Mouse (Mus musculus) midbrain, embryonic 15.5 days (tissue): ENCODE data around the gene H2-T3. TPM values are rescaled to one million over a fixed set of nuclear protein-coding genes. Genes with fewer than 3 reads are reported as not detected.
"Not testable (repeated sequence)": the region's sequence is repeated elsewhere in the genome, so short reads cannot be mapped to it uniquely, and the experiment has no call there.

Experiments
- ATAC-seq: fragments of 200-750 bp; cut with Nextera tagmentation; replicated peaks from 2 replicates; pipeline ENCODE4 v1.8.0; 2017; ENCODE audit warnings: moderate TSS enrichment
- H3K27ac ChIP-seq: fragments of 300-500 bp; sonication (generic); 2 replicates; pipeline ENCODE4 v1.5.1; 2015; ENCODE audit warnings: mild to moderate bottlenecking, inconsistent platforms
- H3K27me3 ChIP-seq: fragments of 300-500 bp; sonication (generic); replicated peaks from 2 replicates; pipeline ENCODE4 v1.6.1; 2015; ENCODE audit warnings: inconsistent platforms
- H3K36me3 ChIP-seq: fragments of 300-500 bp; sonication (generic); replicated peaks from 2 replicates; pipeline ENCODE4 v1.6.1; 2015; ENCODE audit warnings: inconsistent platforms
- H3K4me1 ChIP-seq: fragments of 300-500 bp; sonication (generic); 2 replicates; pipeline ENCODE4 v1.6.1; 2015; ENCODE audit warnings: inconsistent platforms
- H3K4me2 ChIP-seq: fragments of 300-500 bp; sonication (generic); 2 replicates; pipeline ENCODE4 v1.6.1; 2015; ENCODE audit warnings: inconsistent platforms, mild to moderate bottlenecking, moderate library complexity
- H3K4me3 ChIP-seq: fragments of 300-500 bp; sonication (generic); 2 replicates; pipeline ENCODE4 v1.5.1; 2015; ENCODE audit warnings: mild to moderate bottlenecking, inconsistent platforms
- H3K9ac ChIP-seq: fragments of 300-500 bp; sonication (generic); 2 replicates; pipeline ENCODE4 v1.6.1; 2015; ENCODE audit warnings: mild to moderate bottlenecking, inconsistent platforms
- H3K9me3 ChIP-seq: fragments of 300-500 bp; sonication (generic); 2 replicates; pipeline ENCODE4 v1.6.1; 2016; ENCODE audit warnings: inconsistent platforms
- WGBS: fragments of 180-500 bp; shearing (Covaris S2); methylation state at CpG from one replicate; pipeline ENCODE4 v1.1.7; 2015; ENCODE audit warnings: mixed read lengths; 5-methylcytosine and 5-hydroxymethylcytosine counted together
- polyA plus RNA-seq: library from polyadenylated mRNA; unstranded; fragments of >200 nt; fragmentation: Nextera tagmentation; extraction: Ambion mirVana; gene quantifications from 2 replicates; pipeline ENCODE4 v1.2.1, GENCODE M21; 2015

H2-T3 gene
- polyA plus RNA-seq, 1 experiment from 2014 or later, result 0.14 TPM

DNA sequence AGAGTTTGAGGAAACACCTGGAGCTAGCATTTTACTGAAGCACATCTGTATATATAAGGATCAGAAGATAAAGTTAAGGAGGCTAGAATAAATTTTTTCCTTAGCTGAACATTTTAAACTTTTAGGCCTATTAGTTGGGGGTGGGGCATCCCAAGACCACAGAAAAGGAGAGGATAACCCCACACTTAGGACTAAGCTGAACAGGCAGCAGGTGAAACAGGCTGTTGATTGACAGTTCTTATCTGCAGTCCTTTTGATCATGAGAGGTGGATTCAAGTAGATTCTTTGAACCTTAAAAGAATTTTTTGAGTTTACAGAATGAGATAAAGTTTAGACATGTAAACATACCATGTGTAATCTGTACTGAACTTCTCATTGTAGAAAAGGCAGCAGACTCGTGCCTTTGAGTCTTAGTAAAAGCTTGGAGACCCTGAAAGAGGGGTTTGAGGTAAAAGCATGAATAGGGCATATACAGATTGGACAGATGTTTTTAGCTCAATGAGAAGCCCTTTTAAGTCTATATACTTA, 19.7 kb downstream of the H2-T3 start:
- no peak overlapping the region for H3K9ac ChIP-seq
- H3K27ac ChIP-seq, result no peak overlapping the region
- no peaks in the 10 kb centered on the region for H3K36me3 ChIP-seq
- H3K4me3 ChIP-seq, result no peak overlapping the region
- ATAC-seq, result no peak
- H3K4me1 ChIP-seq, result 0 out of 2 replicates have a peak, but pooled peaks cover 5% of the 10 kb centered on the region
- no peaks in the 10 kb centered on the region for H3K9me3 ChIP-seq
- H3K27me3 ChIP-seq, result peaks cover 46% of the 10 kb centered on the region
- WGBS, result 33% methylated on average over 1 of the region's 1 CpGs
- no peak overlapping the region for H3K4me2 ChIP-seq

DNA sequence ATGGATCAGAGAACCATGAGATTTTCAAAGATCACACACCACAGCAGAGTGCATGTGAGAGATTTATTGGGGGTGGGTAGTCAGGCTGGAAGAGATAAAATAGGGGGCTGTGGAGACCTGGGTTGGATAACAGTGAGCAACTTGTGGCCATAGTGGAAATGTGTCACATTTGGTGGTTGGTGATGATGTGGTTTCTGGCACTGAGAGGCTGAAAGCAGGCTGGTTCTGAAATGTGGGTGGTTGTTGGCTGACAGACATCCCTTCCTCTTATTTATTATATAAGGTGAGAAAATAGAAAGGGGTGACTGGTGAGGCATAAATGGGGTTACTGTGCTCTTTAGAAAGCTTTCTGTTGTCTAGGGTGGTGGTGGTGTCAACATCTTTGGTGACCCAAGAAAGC, 20.3 kb downstream of the H2-T3 start:
- 0 out of 2 replicates have a peak, but pooled peaks cover 5% of the 10 kb centered on the region for H3K4me1 ChIP-seq
- H3K36me3 ChIP-seq, result no peaks in the 10 kb centered on the region
- H3K27ac ChIP-seq, result no peak overlapping the region
- ATAC-seq, result no peak
- H3K4me2 ChIP-seq, result no peak overlapping the region
- peaks cover 52% of the 10 kb centered on the region for H3K27me3 ChIP-seq
- no peaks in the 10 kb centered on the region for H3K9me3 ChIP-seq
- no peak overlapping the region for H3K9ac ChIP-seq
- no peak overlapping the region for H3K4me3 ChIP-seq

- ATAC-seq, H3K4me2 ChIP-seq, H3K27ac ChIP-seq, H3K9ac ChIP-seq, H3K9me3 ChIP-seq, H3K4me3 ChIP-seq, H3K4me1 ChIP-seq, H3K36me3 ChIP-seq: not testable (repeated sequence)
- H3K27me3 ChIP-seq, result peaks cover 58% of the 10 kb centered on the region
- 39% methylated on average over 1 of the region's 1 CpGs for WGBS
Observed at GRCm38 (mm10) chr17:36169094-36169493, 21.0 kb downstream of the H2-T3 start.

- H3K4me2 ChIP-seq, result peak within 1 kb of the TSS; percentile 26
- H3K4me1 ChIP-seq, result 0 out of 2 replicates have a peak, but pooled peaks cover 5% of the 10 kb centered on the region
- no peaks in the 10 kb centered on the region for H3K9me3 ChIP-seq
- H3K4me3 ChIP-seq, result peak within 1 kb of the TSS; percentile 15
- no peaks in the 10 kb centered on the region for H3K36me3 ChIP-seq
- 2% methylated on average over 63 of the region's 63 CpGs for WGBS
- peaks cover 68% of the 10 kb centered on the region for H3K27me3 ChIP-seq
- ATAC-seq, result no peak
- no peak within 1 kb of the TSS for H3K9ac ChIP-seq
- no peak within 1 kb of the TSS for H3K27ac ChIP-seq
Observed at GRCm38 (mm10) chr17:36168039-36168652, 21.9 kb downstream of the H2-T3 start, which contains the start of gene Gm8909. TSS of gene Gm8909 (minus strand) at chr17:36168537.

DNA sequence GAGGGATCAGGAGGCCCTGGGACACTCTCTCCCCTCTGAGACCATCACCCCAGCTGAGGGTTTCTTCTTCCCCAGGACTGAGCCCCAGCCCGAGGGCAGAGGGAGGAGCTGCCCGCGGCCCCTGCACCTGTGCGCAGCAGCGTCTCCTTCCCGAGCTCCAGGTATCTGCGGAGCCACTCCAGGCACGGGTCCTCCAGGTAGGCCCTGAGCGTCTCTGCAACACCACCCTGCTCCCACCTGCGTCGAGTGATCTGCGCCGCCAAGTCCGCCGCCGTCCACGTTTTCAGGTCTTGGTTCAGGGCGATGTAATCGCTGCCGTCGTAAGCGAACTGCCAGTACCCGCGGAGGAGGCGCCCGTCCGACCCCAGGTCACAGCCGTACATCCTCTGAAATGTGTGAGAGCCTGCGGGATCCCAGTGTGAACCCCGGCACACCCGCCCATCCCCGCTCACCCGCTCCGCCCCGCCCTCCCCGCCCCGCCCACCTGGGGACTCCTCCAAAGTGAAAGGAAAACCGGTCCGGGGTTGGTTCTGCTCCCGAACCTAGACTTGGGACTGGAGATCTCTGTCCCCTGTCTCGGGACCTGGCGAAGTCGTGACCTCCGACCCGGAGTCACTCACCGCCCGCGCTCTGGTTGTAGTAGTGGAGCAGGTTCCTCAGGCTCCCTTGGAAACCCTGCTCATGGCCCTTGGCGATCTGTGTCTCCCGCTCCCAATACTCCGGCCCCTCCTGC, 22.6 kb downstream of the H2-T3 start:
- no peak overlapping the region for H3K27ac ChIP-seq
- no peaks in the 10 kb centered on the region for H3K36me3 ChIP-seq
- peaks cover 72% of the 10 kb centered on the region for H3K27me3 ChIP-seq
- ATAC-seq, result no peak
- H3K9me3 ChIP-seq, result no peaks in the 10 kb centered on the region
- H3K4me2 ChIP-seq, result peak overlapping the region; percentile 26
- no peak overlapping the region for H3K9ac ChIP-seq
- H3K4me1 ChIP-seq, result 0 out of 2 replicates have a peak, but pooled peaks cover 5% of the 10 kb centered on the region
- 1% methylated on average over 50 of the region's 51 CpGs for WGBS
- peak overlapping the region; percentile 15 for H3K4me3 ChIP-seq

- H3K36me3 ChIP-seq, H3K4me2 ChIP-seq, H3K4me1 ChIP-seq, H3K9ac ChIP-seq, H3K9me3 ChIP-seq, H3K27ac ChIP-seq, H3K4me3 ChIP-seq, ATAC-seq: not testable (repeated sequence)
- 24% methylated on average over 2 of the region's 2 CpGs for WGBS
- peaks cover 78% of the 10 kb centered on the region for H3K27me3 ChIP-seq
Observed at GRCm38 (mm10) chr17:36166901-36167300, 23.2 kb downstream of the H2-T3 start.

DNA sequence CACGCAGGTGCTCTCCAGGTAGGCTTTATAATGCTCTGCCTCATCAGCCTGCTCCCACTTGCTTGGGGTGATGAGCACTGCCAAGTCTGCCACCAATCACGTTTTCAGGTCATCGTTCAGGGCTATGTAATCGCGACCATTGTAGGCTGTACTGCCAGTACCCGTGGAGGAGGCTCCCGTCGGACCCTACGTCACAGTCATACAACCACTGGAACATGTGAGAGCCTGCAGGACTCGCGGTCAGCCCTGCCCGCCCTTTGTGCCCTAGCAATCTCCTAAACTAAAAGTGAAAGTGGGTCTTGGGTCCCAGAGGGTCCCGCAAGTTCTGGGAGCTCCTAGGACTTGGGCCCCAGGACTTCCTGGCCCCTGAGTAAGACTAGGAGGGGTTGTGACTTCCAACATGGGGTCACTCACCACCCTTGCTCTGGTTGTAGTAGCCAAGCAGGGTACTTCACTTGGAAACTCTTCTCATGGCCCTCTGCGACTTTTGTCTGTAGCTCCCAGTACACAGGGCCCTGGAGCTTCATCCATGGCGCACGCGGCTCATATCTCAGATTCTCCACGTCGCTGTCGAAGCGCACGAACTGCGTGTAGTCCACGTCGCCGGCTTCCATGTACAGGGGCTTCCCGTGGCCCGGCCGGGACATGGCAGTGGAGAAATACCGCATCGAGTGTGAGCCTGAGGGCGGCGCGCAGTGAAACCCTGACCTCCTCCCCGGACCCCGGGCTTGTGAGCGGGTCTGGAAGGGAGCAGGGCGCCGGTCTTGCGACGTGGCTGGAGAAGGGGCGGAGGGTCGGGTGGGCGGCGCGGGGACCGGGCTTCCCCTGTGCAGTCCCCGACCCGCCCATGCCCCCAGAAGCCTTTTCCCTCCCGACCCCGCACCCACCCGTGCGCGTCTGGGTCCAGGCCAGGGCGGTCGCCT, 28.7 kb downstream of the H2-T3 start:
- Histone ChIP-seq H3K27ac (no peak overlapping the region), H3K4me3 (peak overlapping the region; percentile 10; the same call in 1 of the 2 replicates), H3K4me1 (peaks cover 8% of the 10 kb centered on the region; the same call in 1 of the 2 replicates), H3K36me3 (no peaks in the 10 kb centered on the region), H3K9me3 (no peaks in the 10 kb centered on the region), H3K9ac (no peak overlapping the region), H3K27me3 (peaks cover 73% of the 10 kb centered on the region), H3K4me2 (peak overlapping the region; percentile 28)
- 2% methylated on average over 51 of the region's 56 CpGs for WGBS
- no peak for ATAC-seq

DNA sequence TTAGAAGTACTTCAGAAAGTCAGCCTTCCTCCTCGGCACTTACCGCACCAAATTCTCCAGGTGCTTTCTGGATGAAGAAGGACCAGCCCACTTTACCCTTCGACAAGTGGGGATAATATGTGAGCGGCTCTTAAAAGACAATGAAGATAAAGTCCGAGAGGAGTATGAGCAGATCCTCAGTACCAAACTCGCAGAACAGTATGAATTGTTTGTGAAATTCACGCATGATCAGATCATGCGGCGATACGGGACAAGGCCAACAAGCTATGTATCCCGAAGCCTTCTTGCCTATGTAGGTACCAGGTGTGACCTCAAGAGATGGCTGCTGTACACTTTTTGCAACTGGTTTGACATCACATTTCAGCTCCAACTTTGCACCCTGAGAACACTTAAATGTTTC, 31.8 kb downstream of the H2-T3 start:
- not testable (repeated sequence) for H3K9ac ChIP-seq, H3K9me3 ChIP-seq, H3K4me1 ChIP-seq, ATAC-seq, H3K36me3 ChIP-seq, H3K27ac ChIP-seq
- Histone ChIP-seq H3K27me3 (peaks cover 56% of the 10 kb centered on the region), H3K4me3 (peak overlapping the region; percentile 27), H3K4me2 (peak overlapping the region; percentile 51)
- WGBS, result 11% methylated on average over 11 of the region's 11 CpGs

DNA sequence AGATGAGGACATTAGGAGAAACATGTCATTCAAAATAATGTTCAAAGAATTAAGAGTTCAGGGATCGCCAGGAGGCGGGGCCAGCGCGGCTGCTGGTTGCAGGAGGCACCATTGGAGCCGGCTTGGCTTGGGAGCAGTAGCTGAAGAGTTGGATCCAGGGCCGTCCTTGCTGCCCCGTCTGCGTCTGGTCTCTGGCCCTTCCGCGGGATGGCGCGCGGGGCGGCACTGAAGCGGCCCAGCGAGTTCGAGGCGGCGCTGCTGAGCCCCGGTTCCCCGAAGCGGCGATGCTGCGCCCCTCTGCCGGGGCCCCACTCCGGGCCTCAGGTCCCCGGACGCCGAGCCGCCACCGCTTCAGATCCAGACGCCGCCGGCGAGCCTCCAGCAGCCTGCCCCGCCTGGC, 32.3 kb downstream of the H2-T3 start:
- not testable (repeated sequence) for H3K4me1 ChIP-seq, H3K9ac ChIP-seq, ATAC-seq, H3K27ac ChIP-seq, H3K36me3 ChIP-seq, H3K9me3 ChIP-seq
- Histone ChIP-seq H3K4me3 (peak overlapping the region; percentile 27), H3K4me2 (peak overlapping the region; percentile 51), H3K27me3 (peaks cover 54% of the 10 kb centered on the region)
- WGBS, result under 1% methylated on average over 36 of the region's 36 CpGs

DNA sequence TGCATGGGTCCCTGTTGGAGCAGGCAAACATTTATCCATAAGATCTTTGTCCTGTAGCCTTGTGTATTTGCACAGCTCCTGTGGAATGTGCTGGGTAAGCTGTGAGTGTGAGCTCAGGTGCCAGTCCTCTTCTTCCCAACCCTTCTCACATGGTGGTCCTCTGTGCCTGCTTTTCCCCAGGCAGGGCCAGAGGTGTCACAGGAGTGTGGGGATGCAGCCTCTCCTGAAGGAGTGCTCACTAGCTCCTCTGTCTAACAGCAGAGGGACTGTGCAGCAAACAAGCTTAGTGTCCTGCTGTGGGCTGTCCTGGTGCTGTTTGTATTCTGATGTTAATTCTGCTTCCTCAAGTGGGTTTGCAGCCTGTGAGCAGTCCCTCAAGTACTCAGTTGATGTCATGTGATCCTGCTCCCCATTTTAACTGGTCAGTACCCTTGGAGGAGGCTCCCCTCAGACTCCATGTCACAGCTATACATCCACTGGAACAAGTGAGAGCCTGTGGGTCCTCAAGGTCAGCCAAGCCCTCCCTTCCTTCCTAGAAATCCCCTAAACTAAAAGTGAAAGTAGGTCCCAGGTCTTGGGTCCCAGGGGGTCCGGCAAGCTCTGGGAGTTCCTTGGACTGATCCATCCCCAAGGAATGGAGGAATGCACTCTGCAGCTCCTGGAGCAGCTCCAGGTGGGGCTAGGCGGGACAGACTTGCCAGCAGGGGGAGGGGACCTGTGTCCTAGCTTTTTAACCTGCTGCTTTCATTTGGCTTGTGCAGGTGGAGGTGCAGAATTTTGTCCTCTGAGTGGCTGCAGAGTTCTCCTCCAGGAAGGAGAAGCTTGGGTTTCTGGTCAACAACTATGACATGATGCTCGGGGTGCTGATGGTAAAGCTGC, 35.6 kb downstream of the H2-T3 start:
- peaks cover 25% of the 10 kb centered on the region for H3K27me3 ChIP-seq

DNA sequence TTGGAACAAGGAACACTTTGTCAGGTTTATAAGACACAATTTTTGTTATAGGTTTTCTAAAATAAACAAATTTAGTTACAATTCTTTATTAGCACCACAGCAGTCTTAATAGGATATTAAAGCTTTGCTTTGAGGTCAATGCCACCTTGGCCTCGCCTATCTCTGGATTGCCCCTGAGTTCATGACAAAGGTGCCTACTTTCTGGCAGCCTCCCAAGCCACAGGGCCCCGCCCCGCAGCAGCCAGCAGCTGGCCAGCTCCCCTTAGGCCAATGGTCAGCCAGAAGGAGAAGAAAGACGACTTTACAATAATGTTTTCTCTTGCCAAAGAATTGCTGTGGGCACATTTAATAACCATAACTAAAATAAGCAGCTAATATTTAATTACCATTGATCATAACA, 38.9 kb downstream of the H2-T3 start:
- ATAC-seq, H3K9me3 ChIP-seq, H3K4me1 ChIP-seq, H3K36me3 ChIP-seq, H3K9ac ChIP-seq, H3K4me3 ChIP-seq, H3K4me2 ChIP-seq, H3K27ac ChIP-seq: not testable (repeated sequence)
- peaks cover 23% of the 10 kb centered on the region for H3K27me3 ChIP-seq
- 49% methylated on average over 4 of the region's 4 CpGs for whole genome bisulfite sequencing

More for the DNA sequence above, 35.6 kb downstream of the H2-T3 start:
- no peak overlapping the region for H3K4me3 ChIP-seq
- peaks cover 5% of the 10 kb centered on the region; the same call in 1 of the 2 replicates for H3K4me1 ChIP-seq
- H3K9ac ChIP-seq, result no peak overlapping the region
- no peaks in the 10 kb centered on the region for H3K9me3 ChIP-seq
- H3K36me3 ChIP-seq, result no peaks in the 10 kb centered on the region
- H3K27ac ChIP-seq, result no peak overlapping the region
- 26% methylated on average over 3 of the region's 3 CpGs for WGBS
- H3K4me2 ChIP-seq, result no peak overlapping the region
- ATAC-seq, result no peak
